Mouse (Mus musculus): ENCODE results near the gene Scarb1. TPM values are rescaled to one million over a fixed set of nuclear protein-coding genes. Genes with fewer than 3 reads are reported as not detected.

The Scarb1 gene
- polyA plus RNA-seq, 1 experiment: 188 TPM

DNA sequence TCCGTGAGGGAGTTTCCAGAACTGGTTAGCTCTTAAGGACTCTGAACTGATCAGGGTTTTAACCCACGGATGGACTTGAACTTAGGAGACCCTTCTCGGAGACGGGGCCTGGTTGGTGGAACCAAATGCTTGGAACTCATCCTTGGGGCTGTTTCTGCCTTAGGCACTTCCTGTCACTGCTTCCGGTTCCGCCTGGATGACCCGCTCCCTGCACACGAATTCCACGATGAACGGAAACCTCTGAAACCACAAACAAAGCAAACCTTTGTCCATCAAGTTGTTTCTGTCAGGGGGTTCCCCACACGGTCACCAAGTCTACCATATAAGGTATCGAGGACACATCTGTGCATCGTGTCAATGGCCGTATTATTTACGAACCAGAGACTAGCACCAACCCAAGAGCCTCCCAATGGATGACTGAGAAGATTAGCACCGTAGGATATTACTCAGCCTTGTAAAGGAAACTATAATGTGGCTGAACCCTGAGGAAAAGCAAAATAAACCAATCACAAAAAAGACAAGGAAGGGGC lies 20.2 kb upstream of the Scarb1 start:
- peak overlapping the region; percentile 82 for H3K27ac ChIP-seq (ENCODE audit: control insufficient read depth, insufficient read depth, low read depth, low read length)

DNA sequence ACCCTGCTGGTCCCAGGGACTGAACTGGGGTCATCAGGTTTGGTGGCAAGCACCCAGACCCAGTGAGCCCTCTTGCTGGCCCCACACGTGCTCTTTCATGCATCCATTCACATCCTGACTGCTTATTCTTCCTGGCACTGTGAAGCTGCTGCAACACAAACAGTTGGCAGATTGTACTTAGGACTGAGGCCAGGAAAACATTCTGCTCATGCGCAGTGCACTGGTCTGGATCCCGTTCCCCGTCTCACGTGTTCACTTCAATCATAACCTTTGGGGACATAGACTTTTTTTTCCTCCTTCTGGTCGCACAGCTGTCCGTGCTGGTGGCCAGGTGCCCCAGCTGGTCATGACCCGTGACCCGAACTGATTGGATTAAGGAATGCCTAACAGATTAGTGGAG lies 19.7 kb upstream of the Scarb1 start:
- Histone ChIP-seq H3K4me1 (ENCODE audit: control insufficient read depth, insufficient read depth, low read length) (peaks cover 9% of the 10 kb centered on the region), H3K27ac (ENCODE audit: control insufficient read depth, insufficient read depth, low read depth, low read length) (peak overlapping the region; percentile 82), H3K4me3 (ENCODE audit: control insufficient read depth, low read depth, low read length) (peak overlapping the region; percentile 92), H3K27me3 (ENCODE audit: control insufficient read depth, insufficient read depth, low read length) (no peaks in the 10 kb centered on the region), H3K36me3 (ENCODE audit: control insufficient read depth, insufficient read depth, low read length) (peaks cover 3% of the 10 kb centered on the region)
- no peak for TF ChIP-seq CTCF (IDR thresholded peaks at IDR 0.05; ENCODE audit: control insufficient read depth, insufficient read depth, insufficient replicate concordance, low read depth, low read length)
- no peak for TF ChIP-seq POLR2A (IDR thresholded peaks at IDR 0.05; ENCODE audit: control insufficient read depth, low read depth, low read length)

More for the DNA sequence above, 20.2 kb upstream of the Scarb1 start:
- Histone ChIP-seq H3K4me3 (ENCODE audit: control insufficient read depth, low read depth, low read length) (peak overlapping the region; percentile 92), H3K27me3 (ENCODE audit: control insufficient read depth, insufficient read depth, low read length) (no peaks in the 10 kb centered on the region), H3K4me1 (ENCODE audit: control insufficient read depth, insufficient read depth, low read length) (peaks cover 7% of the 10 kb centered on the region), H3K36me3 (ENCODE audit: control insufficient read depth, insufficient read depth, low read length) (peaks cover 3% of the 10 kb centered on the region)
- TF ChIP-seq CTCF (IDR thresholded peaks at IDR 0.05; ENCODE audit: control insufficient read depth, insufficient read depth, insufficient replicate concordance, low read depth, low read length) (no peak), POLR2A (IDR thresholded peaks at IDR 0.05; ENCODE audit: control insufficient read depth, low read depth, low read length) (peak; percentile 44; the same call in 1 of the 2 replicates)

- Histone ChIP-seq H3K4me3 (ENCODE audit: control insufficient read depth, low read depth, low read length) (no peak overlapping the region), H3K36me3 (ENCODE audit: control insufficient read depth, insufficient read depth, low read length) (peaks cover 2% of the 10 kb centered on the region), H3K4me1 (ENCODE audit: control insufficient read depth, insufficient read depth, low read length) (peaks cover 11% of the 10 kb centered on the region), H3K27me3 (ENCODE audit: control insufficient read depth, insufficient read depth, low read length) (no peaks in the 10 kb centered on the region), H3K27ac (ENCODE audit: control insufficient read depth, insufficient read depth, low read depth, low read length) (no peak overlapping the region)
- no peak for TF ChIP-seq CTCF (IDR thresholded peaks at IDR 0.05; ENCODE audit: control insufficient read depth, insufficient read depth, insufficient replicate concordance, low read depth, low read length)
- no peak for TF ChIP-seq POLR2A (IDR thresholded peaks at IDR 0.05; ENCODE audit: control insufficient read depth, low read depth, low read length)
These were observed 17.3 kb upstream of the Scarb1 start for GRCm38 (mm10) chr5:125358270-125358608.

DNA sequence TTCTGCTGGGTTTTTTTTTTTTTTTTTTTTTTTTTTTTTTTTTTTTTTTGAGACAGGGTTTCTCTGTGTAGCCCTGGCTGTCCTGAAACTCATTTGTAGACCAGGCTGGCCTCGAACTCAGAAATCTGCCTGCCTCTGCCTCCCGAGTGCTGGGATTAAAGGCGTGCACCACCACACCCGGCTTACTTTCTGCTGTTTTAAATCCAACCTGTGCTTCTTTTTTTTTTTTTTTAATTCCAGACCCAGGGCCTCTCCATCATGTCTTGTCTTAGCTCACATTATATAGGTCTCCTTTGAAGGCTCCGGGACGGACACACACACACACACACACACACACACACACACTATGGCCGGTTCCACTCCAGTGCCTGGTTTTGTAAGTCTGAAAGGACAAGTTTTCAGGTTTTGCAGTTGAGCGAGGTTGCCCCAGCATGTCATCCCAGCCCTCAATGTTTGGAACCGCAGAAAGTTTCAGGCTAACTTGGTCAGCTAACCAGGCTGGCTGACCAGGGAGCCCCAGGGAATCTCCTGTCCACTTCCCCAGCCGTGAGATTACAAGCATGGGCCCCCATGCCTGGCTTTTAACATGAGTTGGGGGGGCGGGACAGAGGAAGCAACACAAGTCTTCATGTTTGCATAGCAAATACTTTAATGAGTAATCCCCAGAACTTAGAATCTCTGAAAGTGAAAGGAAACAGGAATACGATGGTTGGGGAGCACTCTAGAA lies 16.8 kb upstream of the Scarb1 start:
- peaks cover 11% of the 10 kb centered on the region for H3K4me1 ChIP-seq (ENCODE audit: control insufficient read depth, insufficient read depth, low read length)
- H3K4me3 ChIP-seq (ENCODE audit: control insufficient read depth, low read depth, low read length): no peak overlapping the region
- TF ChIP-seq CTCF (IDR thresholded peaks at IDR 0.05; ENCODE audit: control insufficient read depth, insufficient read depth, insufficient replicate concordance, low read depth, low read length) (no peak), POLR2A (IDR thresholded peaks at IDR 0.05; ENCODE audit: control insufficient read depth, low read depth, low read length) (no peak)
- peaks cover under 1% of the 10 kb centered on the region for H3K36me3 ChIP-seq (ENCODE audit: control insufficient read depth, insufficient read depth, low read length)
- no peaks in the 10 kb centered on the region for H3K27me3 ChIP-seq (ENCODE audit: control insufficient read depth, insufficient read depth, low read length)
- H3K27ac ChIP-seq (ENCODE audit: control insufficient read depth, insufficient read depth, low read depth, low read length): no peak overlapping the region

DNA sequence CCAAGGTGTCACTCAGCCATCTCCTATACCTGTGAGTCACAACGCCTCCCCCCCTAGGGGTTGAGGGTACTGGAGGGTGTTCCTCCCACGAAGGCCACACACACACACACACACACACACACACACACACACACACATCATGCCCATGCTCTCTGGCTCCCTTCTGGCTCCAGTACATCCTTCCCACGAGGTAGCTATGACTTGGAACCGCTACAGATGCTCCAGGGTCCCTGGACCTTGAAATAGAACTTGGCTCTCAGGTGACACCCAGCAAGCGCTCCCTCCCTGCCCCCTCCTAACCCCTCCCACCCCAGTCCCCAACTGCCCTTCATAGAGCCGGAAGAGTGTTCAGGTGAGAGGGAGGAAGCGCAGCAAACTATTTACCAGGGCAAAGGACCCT lies 14.8 kb upstream of the Scarb1 start:
- H3K4me1 ChIP-seq (ENCODE audit: control insufficient read depth, insufficient read depth, low read length): peaks cover 11% of the 10 kb centered on the region
- TF ChIP-seq CTCF (IDR thresholded peaks at IDR 0.05; ENCODE audit: control insufficient read depth, insufficient read depth, insufficient replicate concordance, low read depth, low read length) (no peak), POLR2A (IDR thresholded peaks at IDR 0.05; ENCODE audit: control insufficient read depth, low read depth, low read length) (no peak)
- no peaks in the 10 kb centered on the region for H3K36me3 ChIP-seq (ENCODE audit: control insufficient read depth, insufficient read depth, low read length)
- H3K4me3 ChIP-seq (ENCODE audit: control insufficient read depth, low read depth, low read length): no peak overlapping the region; the same call in 1 of the 2 replicates
- H3K27ac ChIP-seq (ENCODE audit: control insufficient read depth, insufficient read depth, low read depth, low read length): no peak overlapping the region
- H3K27me3 ChIP-seq (ENCODE audit: control insufficient read depth, insufficient read depth, low read length): no peaks in the 10 kb centered on the region

DNA sequence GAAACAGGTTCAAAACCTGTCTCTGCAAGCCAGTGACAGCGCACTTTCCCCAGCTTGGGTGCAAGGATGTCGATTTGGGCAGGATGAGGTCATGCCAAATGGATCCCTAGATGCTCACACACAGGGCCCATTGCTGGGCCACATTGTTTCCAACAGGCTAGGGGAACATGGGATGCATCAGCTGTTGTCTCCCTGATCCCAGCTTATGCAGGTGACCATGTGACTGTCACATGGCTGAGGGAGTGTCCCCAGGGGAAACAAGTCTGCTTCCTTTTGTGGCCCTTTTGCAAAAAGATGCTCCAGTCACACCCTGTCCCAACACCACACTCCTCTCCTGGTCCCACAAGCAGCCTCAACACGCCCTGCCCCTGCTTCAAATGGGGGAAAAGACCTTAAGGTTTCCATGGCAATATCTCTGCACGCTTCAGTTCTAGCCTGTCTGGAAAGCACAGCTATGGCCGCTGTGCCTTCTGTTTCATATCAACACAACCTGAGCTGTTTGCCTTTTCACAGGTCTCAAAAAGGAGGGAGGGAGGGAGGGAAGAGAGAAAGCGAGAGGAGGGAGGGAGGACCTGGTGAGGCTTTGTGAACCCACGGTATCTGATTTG lies 14.1 kb upstream of the Scarb1 start:
- TF ChIP-seq POLR2A (IDR thresholded peaks at IDR 0.05; ENCODE audit: control insufficient read depth, low read depth, low read length): no peak
- TF ChIP-seq CTCF (IDR thresholded peaks at IDR 0.05; ENCODE audit: control insufficient read depth, insufficient read depth, insufficient replicate concordance, low read depth, low read length): no peak
- H3K27me3 ChIP-seq (ENCODE audit: control insufficient read depth, insufficient read depth, low read length): no peaks in the 10 kb centered on the region
- no peaks in the 10 kb centered on the region for H3K36me3 ChIP-seq (ENCODE audit: control insufficient read depth, insufficient read depth, low read length)
- peaks cover 8% of the 10 kb centered on the region for H3K4me1 ChIP-seq (ENCODE audit: control insufficient read depth, insufficient read depth, low read length)
- no peak overlapping the region for H3K4me3 ChIP-seq (ENCODE audit: control insufficient read depth, low read depth, low read length)
- no peak overlapping the region for H3K27ac ChIP-seq (ENCODE audit: control insufficient read depth, insufficient read depth, low read depth, low read length)

GRCm38 (mm10) chr5:125352781-125353294 lies 11.9 kb upstream of the Scarb1 start:
- Histone ChIP-seq H3K4me1 (ENCODE audit: control insufficient read depth, insufficient read depth, low read length) (peaks cover 8% of the 10 kb centered on the region), H3K4me3 (ENCODE audit: control insufficient read depth, low read depth, low read length) (no peak overlapping the region), H3K36me3 (ENCODE audit: control insufficient read depth, insufficient read depth, low read length) (no peaks in the 10 kb centered on the region), H3K27me3 (ENCODE audit: control insufficient read depth, insufficient read depth, low read length) (no peaks in the 10 kb centered on the region), H3K27ac (ENCODE audit: control insufficient read depth, insufficient read depth, low read depth, low read length) (no peak overlapping the region)
- TF ChIP-seq POLR2A (IDR thresholded peaks at IDR 0.05; ENCODE audit: control insufficient read depth, low read depth, low read length) (no peak), CTCF (IDR thresholded peaks at IDR 0.05; ENCODE audit: control insufficient read depth, insufficient read depth, insufficient replicate concordance, low read depth, low read length) (peak; percentile 71; the same call in 1 of the 2 replicates)
